Mouse (Mus musculus) c-Kit-negative CD71-positive TER-119-positive erythroid progenitor cells, embryonic 14.5 days (primary cell): ENCODE measurements around the gene Tmem189.
A peak's percentile ranks its signal among the peaks of the same experiment; 100 is the strongest.

Experiments
- DNase-seq: peaks from one replicate; pipeline ENCODE4 v3.0.0-alpha.2; 2013; ENCODE audit warnings: low read depth, low spot score

Tmem189 gene

GRCm38 (mm10) chr2:167680657-167681056, 9.0 kb downstream of the Tmem189 start:
- DNase-seq: peak; percentile 54

- peak; percentile 64 for DNase-seq
Observed at GRCm38 (mm10) chr2:167679902-167680430, 9.7 kb downstream of the Tmem189 start.

GRCm38 (mm10) chr2:167678600-167678999, 11.0 kb downstream of the Tmem189 start:
- no peak for DNase-seq

- no peak for DNase-seq
Observed at GRCm38 (mm10) chr2:167675120-167675909, 14.3 kb downstream of the Tmem189 start.

GRCm38 (mm10) chr2:167672212-167672685, 17.4 kb downstream of the Tmem189 start:
- DNase-seq: peak; percentile 60

GRCm38 (mm10) chr2:167671101-167671633, 18.5 kb downstream of the Tmem189 start:
- no peak for DNase-seq

GRCm38 (mm10) chr2:167669398-167669797, 20.2 kb downstream of the Tmem189 start:
- DNase-seq: no peak

- no peak for DNase-seq
Observed at GRCm38 (mm10) chr2:167668426-167668825, 21.2 kb downstream of the Tmem189 start.

- DNase-seq: no peak
Observed at GRCm38 (mm10) chr2:167665972-167666713, 23.5 kb downstream of the Tmem189 start.

- DNase-seq: no peak
Observed at GRCm38 (mm10) chr2:167662713-167663112, 26.9 kb downstream of the Tmem189 start.

- peak; percentile 85 for DNase-seq
Observed at GRCm38 (mm10) chr2:167661270-167662203, 28.1 kb downstream of the Tmem189 start, which contains the start of gene Gm20431. TSS of gene Gm20431 (minus strand) at chr2:167661496.

- DNase-seq: no peak
Observed at GRCm38 (mm10) chr2:167660611-167660971, 29.0 kb downstream of the Tmem189 start.

GRCm38 (mm10) chr2:167659847-167660610, 29.6 kb downstream of the Tmem189 start:
- no peak for DNase-seq

GRCm38 (mm10) chr2:167659177-167659846, 30.3 kb downstream of the Tmem189 start:
- no peak for DNase-seq

- DNase-seq: no peak
Observed at GRCm38 (mm10) chr2:167658712-167659111, 30.9 kb downstream of the Tmem189 start.

- no peak for DNase-seq
Observed at GRCm38 (mm10) chr2:167657973-167658372, 31.6 kb downstream of the Tmem189 start.

- DNase-seq: no peak
Observed at GRCm38 (mm10) chr2:167656629-167657478, 32.8 kb downstream of the Tmem189 start.

- DNase-seq: no peak
Observed at GRCm38 (mm10) chr2:167654911-167655600, 34.6 kb downstream of the Tmem189 start.
